Mouse (Mus musculus) spleen, postnatal 4 days (tissue): ENCODE measurements at regions not wholly inside any gene's neighbourhood (a gene's known extent, or its start where the extent isn't known, plus 50 kb on each side); places are given as distances from the start of the nearest gene placed in this dataset.

Experiments
- DNase-seq, 2 experiments: peaks; one replicate each; pipeline ENCODE4 v3.0.0; 2022; ENCODE audit warnings: low spot score in 2 of 2

DNA sequence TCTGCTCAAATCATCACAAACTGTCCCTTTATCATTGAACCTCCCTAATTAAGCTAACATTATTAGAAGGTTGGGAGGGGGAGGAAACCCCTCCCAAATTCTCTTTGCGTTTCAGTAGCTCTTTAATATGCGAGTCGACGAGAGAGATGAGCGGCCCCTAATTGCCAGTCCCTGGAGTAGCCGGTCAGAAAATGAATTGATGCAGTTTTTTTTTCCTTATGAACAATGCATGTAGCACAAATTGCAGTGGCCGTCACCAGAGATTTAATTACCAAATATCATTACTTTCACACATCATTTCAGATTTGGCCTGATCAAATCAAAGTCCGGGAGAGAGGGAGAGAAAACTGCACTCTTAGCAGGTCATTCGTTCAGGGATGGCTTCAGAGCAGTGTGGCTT, 61.1 kb upstream of the Top1 start:
- no peak for DNase-seq

GRCm38 (mm10) chr2:160587015-160587835, 58.5 kb upstream of the Top1 start:
- no peak for DNase-seq

DNA sequence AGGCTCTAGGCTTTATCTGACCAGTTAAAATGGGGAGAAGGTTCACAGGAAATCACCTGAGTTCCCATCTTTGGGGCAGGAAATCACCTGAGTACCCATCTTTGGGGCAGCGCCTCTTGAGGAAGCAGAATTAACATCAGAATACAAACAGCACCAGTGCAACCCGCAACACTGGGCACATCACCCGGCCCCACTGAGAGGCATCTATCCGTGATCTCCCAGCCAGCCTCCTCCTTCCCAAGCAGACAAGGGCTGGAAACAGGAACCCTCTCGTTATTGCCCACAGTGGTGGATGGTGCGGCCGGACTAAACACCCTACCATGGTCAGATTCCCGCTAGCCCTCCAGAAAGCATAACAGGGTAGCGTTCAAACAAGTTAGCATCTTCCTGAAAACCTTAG, 57.3 kb upstream of the Top1 start:
- no peak for DNase-seq

DNA sequence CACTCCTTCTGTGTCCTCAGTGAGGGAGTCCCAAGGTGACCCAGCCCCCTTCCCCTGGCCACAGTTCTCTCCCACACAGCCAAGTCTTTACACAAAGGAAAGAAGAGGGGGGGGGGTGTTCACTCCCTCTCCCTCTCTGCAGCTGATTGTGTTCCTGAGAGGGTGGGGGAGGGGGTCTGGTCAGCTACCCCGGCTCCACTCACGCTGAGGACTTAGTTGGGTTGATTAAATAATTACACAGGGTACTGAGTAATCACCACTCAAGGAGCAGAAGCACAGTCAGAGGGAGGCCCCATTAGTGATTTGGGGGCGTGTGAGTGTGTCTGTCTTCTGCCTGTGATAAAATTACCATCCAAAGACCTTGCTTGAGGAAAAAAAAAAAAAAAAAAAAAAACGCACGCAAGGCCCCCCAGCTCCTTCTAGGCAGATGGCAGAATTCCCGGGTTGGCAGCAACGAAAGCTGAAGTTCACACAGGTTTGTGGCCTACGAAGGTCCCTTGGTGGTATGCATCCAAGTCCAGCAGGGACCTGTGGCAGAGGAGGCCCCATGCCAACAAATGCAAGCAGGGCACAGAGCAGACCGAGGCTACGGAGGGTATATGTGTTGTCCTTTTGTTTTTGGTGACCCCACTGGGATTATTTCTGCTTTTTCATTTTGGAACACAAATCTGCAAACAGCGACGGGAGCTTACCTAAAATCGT, 55.3 kb upstream of the Top1 start:
- no peak for DNase-seq

DNA sequence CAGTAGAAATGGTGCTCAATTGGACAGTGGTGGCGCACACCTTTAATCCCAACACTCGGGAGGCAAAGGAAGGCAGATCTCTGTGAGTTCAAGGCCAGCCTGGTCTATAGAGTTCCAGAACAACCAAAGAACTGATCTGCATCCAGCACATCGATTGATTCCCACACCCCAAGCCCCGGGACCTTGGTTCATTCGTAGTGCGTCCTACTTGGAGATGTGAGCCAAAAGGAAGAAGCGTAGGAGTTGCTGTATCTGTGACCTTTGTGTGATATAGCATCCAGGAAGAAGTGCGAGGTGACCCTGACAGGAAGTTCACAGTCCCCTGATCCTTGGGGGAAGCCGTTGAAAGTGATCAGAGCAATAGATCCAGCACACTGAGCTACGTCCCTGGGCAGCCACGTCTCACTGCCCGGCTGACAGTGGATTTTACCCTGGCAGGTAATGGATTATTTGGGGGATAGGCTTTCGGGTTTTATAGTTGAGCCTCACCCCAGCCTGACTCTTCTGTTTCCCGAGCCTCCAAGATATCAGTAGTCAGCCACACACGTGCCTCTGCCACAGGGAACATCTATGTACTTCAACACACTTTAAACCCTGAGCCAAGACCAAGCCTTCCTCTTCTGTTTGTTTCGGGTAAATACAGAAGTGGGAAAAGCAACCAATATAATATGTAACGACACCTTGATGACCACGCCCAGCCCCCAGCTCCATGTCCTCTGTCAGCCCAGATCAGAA, 54.1 kb upstream of the Top1 start:
- DNase-seq, result no peak

GRCm38 (mm10) chr2:160593035-160593434, 52.7 kb upstream of the Top1 start:
- DNase-seq, result peak; percentile 64 to 89
